16 mouse cellular contexts compared by ENCODE assay signal in genomic region chr6:52502986-52503385, GRCm38 (mm10).
"Had no signal": no experiment of that assay in that cellular context is flagged by ENCODE, and none has a peak within 500 bp of the region (broad histone marks: within the 10 kb centered on the region; RNA-seq: fewer than 3 reads in every experiment).

No protein-coding gene starts in this region.

- H3K27ac ChIP-seq: kidney, embryonic 15.5 days; left cerebral cortex, adult 2 months; liver, embryonic 13.5 days; midbrain, embryonic 10.5 days; midbrain, embryonic 13.5 days; neural tube, embryonic 13.5 days had no signal

- H3K9me3 ChIP-seq: kidney, embryonic 15.5 days; liver, embryonic 13.5 days; midbrain, embryonic 10.5 days; midbrain, embryonic 13.5 days; neural tube, embryonic 13.5 days had no signal

- H3K4me1 ChIP-seq: kidney, embryonic 15.5 days; liver, embryonic 13.5 days; midbrain, embryonic 10.5 days had no signal

- H3K36me3 ChIP-seq: kidney, embryonic 15.5 days; liver, embryonic 13.5 days; midbrain, embryonic 10.5 days; midbrain, embryonic 13.5 days; neural tube, embryonic 13.5 days had no signal

- DNase-seq: kidney, postnatal 10 days; kidney, postnatal 36 days; layer of hippocampus, postnatal 36 days; liver, embryonic 13.5 days; lung, adult 2 months; lung, postnatal 36 days; retina, postnatal 1 day; thymus, adult 18-20 months; thymus, postnatal 36 days had no signal

- H3K4me3 ChIP-seq: kidney, embryonic 15.5 days; left cerebral cortex, adult 2 months; liver, embryonic 13.5 days; megakaryocyte, embryonic 14.5 days; midbrain, embryonic 10.5 days; midbrain, embryonic 13.5 days; myocyte; neural tube, embryonic 13.5 days had no signal

- H3K27me3 ChIP-seq: kidney, embryonic 15.5 days; liver, embryonic 13.5 days; midbrain, embryonic 13.5 days; neural tube, embryonic 13.5 days had no signal
